Mouse (Mus musculus) midbrain, embryonic 10.5 days (tissue): ENCODE measurements at regions not wholly inside any gene's neighbourhood (a gene's known extent, or its start where the extent isn't known, plus 50 kb on each side); places are given as distances from the start of the nearest gene placed in this dataset.
A peak's percentile ranks its signal among the peaks of the same experiment; 100 is the strongest.

Experiments
- DNase-seq: peaks from one replicate; pipeline ENCODE4 v3.0.0-alpha.2; 2017; ENCODE audit warnings: low spot score
- H3K27ac ChIP-seq: fragments of 300-500 bp; sonication (generic); replicated peaks from 2 replicates; pipeline ENCODE4 v1.5.1; 2016; ENCODE audit warnings: mild to moderate bottlenecking
- H3K27me3 ChIP-seq: fragments of 300-500 bp; sonication (generic); 2 replicates; pipeline ENCODE4 v1.6.1; 2016; ENCODE audit warnings: low read depth, mild to moderate bottlenecking; ENCODE audit not compliant: poor library complexity, severe bottlenecking
- H3K36me3 ChIP-seq: fragments of 300-500 bp; sonication (generic); 2 replicates; pipeline ENCODE4 v1.6.1; 2016; ENCODE audit warnings: mild to moderate bottlenecking, moderate library complexity
- H3K4me1 ChIP-seq: fragments of 300-500 bp; sonication (generic); 2 replicates; pipeline ENCODE4 v1.6.1; 2016
- H3K4me3 ChIP-seq: fragments of 300-500 bp; sonication (generic); 2 replicates; pipeline ENCODE4 v1.5.1; 2016; ENCODE audit warnings: mild to moderate bottlenecking, moderate library complexity
- H3K9me3 ChIP-seq: fragments of 300-500 bp; sonication (generic); replicated peaks from 2 replicates; pipeline ENCODE4 v1.6.1; 2016; ENCODE audit warnings: mild to moderate bottlenecking
- WGBS: fragments of 180-500 bp; shearing (Covaris S2); methylation state at CpG from one replicate; pipeline ENCODE4 v1.1.7; 2016; 5-methylcytosine and 5-hydroxymethylcytosine counted together

- H3K4me1 ChIP-seq: no peaks in the 10 kb centered on the region
These were observed 179.8 kb upstream of the Plxnc1 start for GRCm38 (mm10) chr10:95124476-95124875.

GRCm38 (mm10) chr10:95120007-95120406, 175.4 kb upstream of the Plxnc1 start:
- no peak overlapping the region for H3K27ac ChIP-seq
- 87% methylated on average over 4 of the region's 4 CpGs for WGBS
- no peaks in the 10 kb centered on the region for H3K36me3 ChIP-seq
- no peaks in the 10 kb centered on the region for H3K9me3 ChIP-seq
- H3K27me3 ChIP-seq: no peaks in the 10 kb centered on the region
- H3K4me3 ChIP-seq: no peak overlapping the region
- DNase-seq: no peak
- peaks cover 4% of the 10 kb centered on the region; the same call in 1 of the 2 replicates for H3K4me1 ChIP-seq

More at GRCm38 (mm10) chr10:95124476-95124875, 179.8 kb upstream of the Plxnc1 start:
- H3K4me3 ChIP-seq: no peak overlapping the region
- H3K36me3 ChIP-seq: no peaks in the 10 kb centered on the region
- no peaks in the 10 kb centered on the region for H3K9me3 ChIP-seq
- DNase-seq: no peak
- no peaks in the 10 kb centered on the region for H3K27me3 ChIP-seq
- H3K27ac ChIP-seq: no peak overlapping the region
- WGBS: 92% methylated on average over 2 of the region's 2 CpGs

GRCm38 (mm10) chr10:95118786-95119351, 174.2 kb upstream of the Plxnc1 start:
- no peaks in the 10 kb centered on the region for H3K36me3 ChIP-seq
- no peak for DNase-seq
- WGBS: 77% methylated on average over 8 of the region's 8 CpGs
- H3K27ac ChIP-seq: no peak overlapping the region
- no peak overlapping the region for H3K4me3 ChIP-seq
- H3K9me3 ChIP-seq: no peaks in the 10 kb centered on the region
- peaks cover 4% of the 10 kb centered on the region; the same call in 1 of the 2 replicates for H3K4me1 ChIP-seq
- H3K27me3 ChIP-seq: no peaks in the 10 kb centered on the region

GRCm38 (mm10) chr10:95117731-95118212, 173.1 kb upstream of the Plxnc1 start:
- DNase-seq: no peak
- no peaks in the 10 kb centered on the region for H3K27me3 ChIP-seq
- no peak overlapping the region for H3K27ac ChIP-seq
- H3K4me3 ChIP-seq: no peak overlapping the region
- WGBS: 89% methylated on average over 3 of the region's 3 CpGs
- H3K36me3 ChIP-seq: no peaks in the 10 kb centered on the region
- peaks cover 8% of the 10 kb centered on the region; the same call in 1 of the 2 replicates for H3K4me1 ChIP-seq
- no peaks in the 10 kb centered on the region for H3K9me3 ChIP-seq

GRCm38 (mm10) chr10:95117041-95117730, 172.6 kb upstream of the Plxnc1 start:
- Histone ChIP-seq H3K27me3 (no peaks in the 10 kb centered on the region), H3K4me1 (peaks cover 11% of the 10 kb centered on the region; the same call in 1 of the 2 replicates), H3K4me3 (no peak overlapping the region), H3K9me3 (no peaks in the 10 kb centered on the region), H3K27ac (no peak overlapping the region), H3K36me3 (no peaks in the 10 kb centered on the region)
- WGBS: 91% methylated on average over 6 of the region's 6 CpGs
- DNase-seq: no peak

GRCm38 (mm10) chr10:95116579-95117011, 172.0 kb upstream of the Plxnc1 start:
- no peak for DNase-seq
- WGBS: 77% methylated on average over 3 of the region's 3 CpGs
- Histone ChIP-seq H3K27me3 (no peaks in the 10 kb centered on the region), H3K27ac (no peak overlapping the region), H3K9me3 (no peaks in the 10 kb centered on the region), H3K4me3 (no peak overlapping the region), H3K36me3 (no peaks in the 10 kb centered on the region), H3K4me1 (peaks cover 11% of the 10 kb centered on the region; the same call in 1 of the 2 replicates)

GRCm38 (mm10) chr10:95112837-95113388, 168.3 kb upstream of the Plxnc1 start:
- WGBS: 38% methylated on average over 9 of the region's 9 CpGs
- H3K27me3 ChIP-seq: no peaks in the 10 kb centered on the region
- DNase-seq: no peak
- no peak overlapping the region for H3K4me3 ChIP-seq
- peaks cover 10% of the 10 kb centered on the region for H3K4me1 ChIP-seq
- no peaks in the 10 kb centered on the region for H3K36me3 ChIP-seq
- H3K9me3 ChIP-seq: no peaks in the 10 kb centered on the region
- H3K27ac ChIP-seq: no peak overlapping the region

- no peak for DNase-seq
- WGBS: 72% methylated on average over 14 of the region's 14 CpGs
- peaks cover 17% of the 10 kb centered on the region for H3K4me1 ChIP-seq
These were observed 167.7 kb upstream of the Plxnc1 start for GRCm38 (mm10) chr10:95112231-95112774.

GRCm38 (mm10) chr10:95110786-95111185, 166.2 kb upstream of the Plxnc1 start:
- 93% methylated on average over 21 of the region's 21 CpGs for WGBS
- Histone ChIP-seq H3K4me1 (peaks cover 19% of the 10 kb centered on the region), H3K27ac (no peak overlapping the region), H3K4me3 (no peak overlapping the region), H3K9me3 (no peaks in the 10 kb centered on the region), H3K27me3 (no peaks in the 10 kb centered on the region), H3K36me3 (no peaks in the 10 kb centered on the region)
- DNase-seq: no peak

More at GRCm38 (mm10) chr10:95112231-95112774, 167.7 kb upstream of the Plxnc1 start:
- Histone ChIP-seq H3K4me3 (no peak overlapping the region), H3K9me3 (no peaks in the 10 kb centered on the region), H3K27ac (no peak overlapping the region), H3K36me3 (no peaks in the 10 kb centered on the region), H3K27me3 (no peaks in the 10 kb centered on the region)

GRCm38 (mm10) chr10:95109576-95109975, 164.9 kb upstream of the Plxnc1 start:
- no peaks in the 10 kb centered on the region for H3K9me3 ChIP-seq
- no peaks in the 10 kb centered on the region for H3K36me3 ChIP-seq
- H3K27ac ChIP-seq: no peak overlapping the region
- DNase-seq: no peak
- no peak overlapping the region for H3K4me3 ChIP-seq
- no peaks in the 10 kb centered on the region for H3K27me3 ChIP-seq
- WGBS: 89% methylated on average over 2 of the region's 2 CpGs
- H3K4me1 ChIP-seq: peaks cover 19% of the 10 kb centered on the region

GRCm38 (mm10) chr10:95107532-95108251, 163.1 kb upstream of the Plxnc1 start:
- DNase-seq: no peak
- WGBS: 23% methylated on average over 3 of the region's 3 CpGs
- no peaks in the 10 kb centered on the region for H3K36me3 ChIP-seq
- no peak overlapping the region for H3K4me3 ChIP-seq
- peaks cover 15% of the 10 kb centered on the region for H3K4me1 ChIP-seq
- H3K27me3 ChIP-seq: no peaks in the 10 kb centered on the region
- H3K9me3 ChIP-seq: no peaks in the 10 kb centered on the region
- H3K27ac ChIP-seq: peak overlapping the region; percentile 66; the same call in 1 of the 2 replicates

- no peak for DNase-seq
- no peaks in the 10 kb centered on the region for H3K27me3 ChIP-seq
- H3K4me3 ChIP-seq: no peak overlapping the region
- no peaks in the 10 kb centered on the region for H3K36me3 ChIP-seq
- H3K27ac ChIP-seq: no peak overlapping the region
- no peaks in the 10 kb centered on the region for H3K9me3 ChIP-seq
- peaks cover 13% of the 10 kb centered on the region for H3K4me1 ChIP-seq
These were observed 159.2 kb upstream of the Plxnc1 start for GRCm38 (mm10) chr10:95103808-95104207.
